Mouse (Mus musculus) thymus, postnatal 4 days (tissue): Measurements from ENCODE around the gene Pgbd1.
A peak's percentile ranks its signal among the peaks of the same experiment; 100 is the strongest.

ENCODE experiments used
- DNase-seq: peaks from one replicate; pipeline ENCODE4 v3.0.0; 2021

The Pgbd1 gene

DNA sequence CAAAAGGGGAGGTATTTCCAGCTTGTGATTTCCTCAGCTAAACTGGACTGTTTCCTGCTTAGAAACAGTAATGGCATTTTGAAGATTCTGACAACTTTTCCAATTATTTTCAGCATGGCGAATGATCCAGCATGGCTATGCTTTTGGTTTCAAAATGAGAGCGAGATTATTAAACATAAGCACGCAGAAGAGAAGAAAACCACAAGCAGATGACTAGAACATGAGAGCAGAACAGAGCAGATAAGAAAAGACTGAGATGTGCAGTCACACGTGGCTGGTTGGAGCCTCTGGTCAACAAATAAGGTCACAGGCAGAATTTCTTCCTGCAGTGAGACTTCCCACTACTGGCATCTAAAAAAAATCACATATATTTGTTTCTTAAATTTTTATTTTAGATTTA, 25.6 kb downstream of the Pgbd1 start:
- DNase-seq: no peak

DNA sequence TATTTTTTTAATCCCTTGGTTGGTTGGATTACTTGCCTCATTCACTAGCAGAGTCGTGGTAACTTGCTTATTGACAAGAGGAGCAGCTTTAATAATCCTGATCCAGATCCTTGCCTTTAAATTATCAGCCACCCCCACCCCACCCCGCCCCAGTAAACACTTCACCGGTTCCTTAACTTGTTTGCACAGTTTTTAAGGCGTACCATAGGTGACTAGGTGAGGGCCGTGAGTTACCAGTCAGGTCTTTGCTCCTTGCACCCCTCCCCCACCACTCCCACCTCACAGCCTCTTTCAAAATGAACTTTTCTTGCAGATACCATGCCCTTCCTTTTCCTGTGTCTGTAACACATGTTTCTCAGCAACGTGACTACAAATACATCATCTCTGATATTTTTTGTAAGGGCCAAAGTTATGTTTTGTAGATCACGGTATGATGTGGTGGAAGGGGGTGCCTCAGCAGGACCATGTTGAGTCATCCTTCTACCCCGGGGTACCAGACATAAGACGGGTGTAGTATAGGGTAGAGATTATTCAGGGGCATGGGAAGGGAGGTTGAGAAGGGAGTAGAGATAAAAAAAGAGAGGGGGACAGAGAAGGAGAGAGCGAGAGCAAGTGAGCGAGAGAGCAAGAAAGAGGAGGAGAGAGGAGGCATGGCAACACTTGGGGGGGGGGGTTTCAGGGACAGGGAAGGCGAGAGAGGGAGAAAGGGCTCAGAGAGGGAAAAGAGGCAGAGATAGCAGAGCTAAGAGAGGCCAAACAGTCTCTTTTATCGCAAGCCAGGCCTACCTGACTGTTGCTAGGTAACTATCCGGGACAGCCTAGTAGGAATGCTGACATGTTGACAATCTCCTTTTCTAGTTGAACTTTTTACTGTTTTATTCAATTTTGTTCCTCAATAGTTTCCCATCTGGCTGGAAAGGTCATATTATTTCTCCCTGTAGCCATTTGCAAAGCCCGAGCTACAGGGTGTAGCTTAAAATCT, 26.3 kb downstream of the Pgbd1 start:
- no peak for DNase-seq

DNA sequence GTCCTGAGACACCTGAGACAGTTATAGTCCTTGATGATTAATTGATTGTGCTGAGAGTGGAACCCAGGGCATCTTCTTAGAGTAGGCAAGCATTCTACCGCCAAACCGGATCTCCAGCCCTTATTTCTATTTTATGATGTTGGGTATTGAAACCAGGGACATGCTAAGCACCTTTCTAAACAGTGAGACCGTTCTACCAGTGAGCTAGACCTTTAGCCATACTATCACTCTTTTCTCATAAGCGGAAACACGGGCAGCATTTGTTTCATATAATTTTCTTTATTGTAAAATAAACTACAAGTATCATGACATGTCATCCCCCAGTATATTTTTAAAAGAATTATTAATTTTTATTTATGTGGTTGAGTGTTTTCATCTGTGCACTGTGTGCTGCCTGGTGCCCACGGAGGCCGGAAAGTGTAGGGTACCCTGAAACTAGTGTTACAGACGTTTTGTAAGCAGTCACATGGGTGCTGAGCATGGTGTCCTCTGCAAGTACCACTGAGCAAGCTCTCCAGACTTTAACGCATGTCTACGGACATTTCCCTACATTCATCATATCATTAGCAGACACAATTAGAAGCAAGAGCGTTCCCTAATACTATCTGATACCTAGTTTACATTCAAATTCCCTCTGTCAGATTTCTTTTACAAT, 31.9 kb downstream of the Pgbd1 start:
- no peak for DNase-seq

DNA sequence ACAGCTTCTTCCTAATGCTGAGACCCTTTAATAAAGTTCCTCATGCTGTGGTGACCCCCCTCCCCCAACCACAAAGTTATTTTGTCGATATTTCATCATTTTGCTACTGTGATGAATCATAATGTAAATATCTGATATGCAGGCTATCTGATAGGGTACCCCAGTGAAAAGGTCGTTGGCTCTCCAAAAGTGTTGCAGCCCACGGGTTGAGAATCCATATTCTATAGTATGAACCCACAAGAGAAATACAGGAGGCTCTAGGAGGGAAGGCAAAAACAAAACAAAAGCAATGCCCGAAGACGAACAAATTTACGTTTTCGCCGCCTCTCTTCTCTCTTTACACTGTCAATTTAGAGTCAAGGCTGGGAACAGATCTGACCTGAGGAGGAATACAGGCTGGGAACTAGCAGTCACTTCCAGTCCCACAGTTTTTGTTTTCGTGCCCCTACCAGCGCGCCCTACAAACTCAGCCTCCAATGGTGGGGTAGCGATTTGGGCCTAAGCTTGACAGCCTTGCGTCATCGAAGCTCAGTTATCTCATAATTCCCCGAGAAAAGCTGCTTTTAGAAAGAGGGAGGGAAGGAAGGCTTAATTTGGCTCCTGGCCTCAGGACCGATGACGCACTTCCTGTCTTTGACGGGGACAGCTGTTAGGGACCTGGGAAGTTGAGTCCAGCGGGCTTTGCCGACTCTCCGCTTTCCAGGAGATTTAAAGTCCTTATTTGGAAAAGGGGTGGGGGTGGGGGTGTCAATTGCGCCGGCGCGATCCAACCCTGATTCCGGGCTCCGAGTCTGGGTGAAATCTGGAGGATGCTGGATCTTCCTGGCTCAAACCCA, 32.7 kb downstream of the Pgbd1 start:
- DNase-seq: peak; percentile 52

DNA sequence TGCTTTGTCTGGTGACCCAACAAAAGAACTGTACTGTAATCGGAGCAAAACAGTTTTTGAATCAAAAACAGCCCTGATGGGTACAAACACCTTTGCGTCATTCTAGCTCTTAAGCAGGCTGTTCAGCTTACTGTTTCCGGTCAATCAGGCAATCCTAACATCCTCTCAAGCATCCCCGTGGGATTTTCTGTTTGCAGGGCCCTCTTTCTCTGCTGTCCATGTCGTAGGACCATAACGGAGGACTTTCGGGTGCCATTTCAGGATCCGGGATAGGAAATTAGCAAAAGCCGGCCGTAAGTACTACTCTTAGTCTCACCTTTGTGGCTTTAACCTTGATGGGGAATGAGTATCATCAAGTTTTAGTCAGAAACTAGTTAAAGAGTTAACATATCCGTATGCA, 33.5 kb downstream of the Pgbd1 start:
- DNase-seq: no peak

DNA sequence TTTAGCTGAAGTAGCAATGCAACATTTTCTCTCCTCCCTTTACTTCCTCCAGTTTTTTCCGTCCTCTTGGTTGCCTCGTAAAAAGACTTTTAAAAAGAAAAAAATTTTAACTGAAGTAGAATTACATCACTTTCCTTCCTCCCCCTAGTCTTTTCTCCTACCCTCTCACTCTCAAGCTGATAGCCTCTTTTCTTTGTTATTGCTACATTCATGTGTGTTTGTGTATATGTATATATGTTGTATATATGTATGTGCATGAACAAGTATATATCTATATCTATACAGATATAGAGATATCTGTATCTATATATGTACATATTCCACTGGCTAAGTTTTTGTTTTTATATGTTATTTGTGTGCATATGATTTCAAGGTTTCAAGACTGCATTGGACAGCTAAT, 38.0 kb downstream of the Pgbd1 start:
- no peak for DNase-seq

DNA sequence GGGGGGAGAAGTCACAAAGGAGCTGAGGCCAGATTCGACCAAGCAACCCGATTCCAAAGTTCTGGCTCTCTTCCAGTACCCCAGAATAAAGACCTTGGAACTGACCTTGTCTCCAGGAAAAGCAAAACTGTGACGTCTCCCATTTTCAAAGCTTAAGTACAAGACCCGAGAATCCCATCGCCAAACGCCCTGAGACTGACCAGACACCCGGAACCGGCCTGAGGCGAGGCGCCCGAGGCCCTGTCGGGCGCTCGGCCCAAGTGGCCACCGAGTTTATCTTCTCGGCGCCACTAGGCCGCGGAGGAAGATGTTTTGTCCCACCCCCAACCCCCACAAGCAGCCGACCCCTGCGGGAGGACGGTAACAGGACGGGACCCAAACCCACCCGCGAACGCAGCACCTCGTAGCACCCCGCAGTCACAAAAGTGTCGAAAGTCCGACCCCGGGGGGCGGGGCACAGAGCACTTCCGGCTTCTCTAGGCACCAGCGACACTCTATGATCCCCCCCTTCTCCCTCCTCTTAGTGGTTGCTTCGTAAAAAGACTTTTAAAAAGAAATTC, 38.5 kb downstream of the Pgbd1 start, which contains the start of gene Zkscan3:
Gene Zkscan3 (minus strand): TSS at position 469 of the 560 bp plus-strand sequence.
- peak; percentile 93 for DNase-seq

DNA sequence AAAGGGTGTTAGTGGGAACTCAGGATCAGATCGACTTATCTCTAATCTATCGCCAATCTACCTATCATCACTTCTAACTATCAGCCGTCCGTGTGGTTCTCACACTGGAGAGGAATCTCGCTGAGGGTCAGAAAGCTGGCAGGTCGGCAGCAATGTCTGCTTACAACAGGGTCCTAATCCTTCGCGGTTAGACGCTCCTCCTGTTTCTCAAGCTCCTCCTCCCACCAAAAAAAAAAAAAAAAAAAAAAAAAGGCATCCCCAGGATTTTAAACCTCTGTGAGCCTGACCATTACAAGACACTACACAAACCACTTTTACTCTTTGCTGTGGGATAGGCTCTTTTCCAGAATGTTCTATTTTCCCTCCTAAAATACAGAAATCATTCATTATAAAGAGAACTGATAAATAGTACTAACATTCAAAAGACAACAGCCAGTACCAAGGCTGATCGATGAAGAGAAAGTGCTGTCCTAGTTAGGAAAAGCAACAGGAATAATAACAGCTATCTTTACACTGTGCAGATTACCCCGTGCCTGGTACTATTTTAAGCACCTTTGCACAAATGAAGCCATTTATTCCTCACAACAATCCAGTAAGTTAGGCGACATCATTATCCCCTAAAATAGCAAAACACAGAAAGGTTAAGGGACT, 39.1 kb downstream of the Pgbd1 start:
- DNase-seq: no peak

DNA sequence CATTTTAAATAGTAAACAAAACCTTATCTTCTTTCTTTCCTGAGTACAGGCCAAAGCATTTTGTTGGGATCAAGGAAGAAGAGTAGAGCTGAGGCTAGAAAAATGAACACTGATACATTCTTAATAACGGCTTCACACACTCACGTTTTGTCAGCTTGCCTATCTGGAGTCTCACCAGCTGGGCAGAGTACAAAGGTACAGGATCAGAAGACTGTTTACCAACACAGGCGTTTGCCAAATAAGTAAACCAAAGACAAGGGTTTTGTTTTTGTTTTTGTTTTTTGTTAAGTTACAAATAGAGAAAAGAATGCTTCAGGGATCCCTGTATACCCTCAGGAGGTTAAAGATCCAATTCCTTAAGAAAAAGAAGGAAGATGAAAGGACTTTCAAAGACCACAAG, 39.7 kb downstream of the Pgbd1 start:
- DNase-seq: no peak

DNA sequence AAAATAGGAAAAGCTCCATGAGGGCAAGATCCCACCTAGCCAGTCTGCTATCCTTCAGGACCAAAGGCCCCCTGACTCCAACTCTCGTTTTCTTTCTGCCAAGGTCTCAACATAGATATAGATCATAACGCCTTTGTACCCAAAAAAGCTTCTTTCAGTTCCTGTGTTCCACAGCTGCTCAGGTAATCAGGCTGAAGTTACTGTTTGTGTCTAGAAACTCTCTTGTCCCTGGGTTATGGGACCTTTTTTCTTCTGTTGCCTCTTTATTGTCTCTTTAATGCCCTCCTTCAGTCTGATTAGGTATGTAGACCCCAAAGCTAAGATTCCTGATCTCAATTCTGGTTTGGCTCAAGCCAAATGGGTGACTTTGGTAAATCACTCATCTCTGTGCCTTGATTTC, 43.4 kb downstream of the Pgbd1 start:
- DNase-seq: no peak

DNA sequence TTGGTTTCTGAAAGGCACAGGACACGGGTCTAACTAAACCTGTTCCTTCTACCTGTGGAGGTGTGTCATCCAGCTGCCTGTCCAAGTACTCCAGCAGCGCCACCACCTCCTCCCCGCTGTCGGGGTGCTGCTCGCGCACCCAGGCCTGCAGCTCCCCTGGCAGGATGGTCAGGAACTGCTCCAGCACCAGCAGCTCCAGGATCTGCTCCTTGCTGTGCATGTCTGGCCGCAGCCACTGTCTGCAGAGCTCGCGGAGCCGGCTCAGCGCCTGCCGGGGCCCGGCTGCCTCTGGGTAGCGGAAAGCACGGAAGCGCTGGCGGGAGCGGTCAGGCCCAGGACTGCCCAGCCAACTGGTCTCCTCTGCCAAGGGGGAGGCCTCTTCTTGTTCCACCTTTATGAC, 44.8 kb downstream of the Pgbd1 start:
- peak; percentile 28 for DNase-seq

DNA sequence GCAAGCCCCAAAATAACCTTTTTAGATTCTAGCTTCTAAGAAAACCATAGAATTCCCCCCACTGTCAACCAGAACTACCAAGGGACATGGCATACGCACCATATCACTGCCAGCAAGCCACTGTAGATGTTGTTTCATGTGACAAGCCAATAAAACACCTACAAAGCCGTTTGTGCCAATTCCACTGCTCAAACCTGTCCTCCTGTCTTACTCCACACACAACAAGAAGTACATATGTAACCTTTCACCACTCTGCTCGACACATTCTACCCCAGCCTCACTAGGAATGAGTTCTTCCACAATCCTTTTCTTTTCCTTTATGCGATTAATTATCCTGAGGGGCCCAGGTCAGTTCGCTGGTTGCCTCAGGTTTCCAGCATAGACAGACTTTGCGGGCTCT, 45.2 kb downstream of the Pgbd1 start:
- DNase-seq: no peak

DNA sequence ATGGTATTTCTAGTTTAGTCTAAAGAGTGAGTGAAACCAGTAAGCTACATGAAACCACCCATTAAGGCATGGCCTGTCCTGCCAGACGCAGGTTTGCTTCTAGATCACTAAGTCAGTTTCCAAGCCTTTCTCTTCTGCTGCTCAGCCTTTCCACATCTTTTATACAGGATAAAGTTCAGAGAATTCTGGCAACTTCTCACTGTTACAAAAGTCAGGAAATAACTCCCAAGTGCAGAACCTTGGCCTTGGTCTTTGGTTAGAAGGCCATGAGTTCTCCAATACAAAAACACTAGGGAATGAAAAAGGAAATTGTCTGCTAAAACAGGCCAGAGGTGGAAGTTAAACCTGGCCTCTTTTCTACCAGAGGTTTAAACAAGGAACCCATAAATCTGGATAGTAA, 45.6 kb downstream of the Pgbd1 start:
- no peak for DNase-seq

DNA sequence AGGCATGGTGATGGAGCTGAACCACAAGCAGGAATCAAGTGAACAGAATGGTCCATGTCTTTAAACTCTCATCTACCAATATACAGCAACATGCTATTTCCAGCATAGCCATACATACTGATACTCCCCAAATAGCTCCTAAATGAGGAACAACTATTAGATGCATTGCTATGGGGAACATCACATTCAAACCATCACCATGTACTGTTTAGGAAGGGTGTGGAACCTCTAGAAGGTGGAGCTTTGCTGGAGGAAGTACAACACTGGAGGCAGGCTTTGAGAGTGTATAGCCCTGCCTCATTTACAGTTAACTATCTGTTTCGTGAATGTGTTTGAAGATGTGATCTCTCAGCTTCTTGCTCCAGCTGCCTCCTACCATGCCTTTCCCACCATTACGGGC, 63.1 kb downstream of the Pgbd1 start:
- DNase-seq: no peak

DNA sequence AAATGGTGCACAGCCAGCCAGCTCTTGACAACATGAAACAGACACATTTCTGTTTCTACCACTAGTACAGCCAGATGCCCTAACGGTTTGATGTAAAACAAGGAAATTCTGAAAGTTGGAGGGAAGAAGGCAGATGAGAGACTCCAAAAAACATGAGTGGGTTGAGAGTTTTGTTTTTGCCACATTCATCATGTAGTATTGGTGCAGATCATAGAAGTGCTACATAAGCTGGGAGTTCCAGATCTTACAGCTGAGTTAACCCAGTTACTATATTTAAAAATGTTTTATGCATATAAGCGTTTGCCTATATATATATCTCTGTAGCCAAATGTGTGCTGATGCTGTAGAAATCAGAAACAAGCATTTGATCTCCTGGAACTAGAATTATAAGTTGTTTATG, 68.2 kb downstream of the Pgbd1 start:
- no peak for DNase-seq
